Mouse (Mus musculus) limb, embryonic 11.5 days (tissue): Measurements from ENCODE around the gene Ptgis. TPM values are rescaled to one million over a fixed set of nuclear protein-coding genes. Genes with fewer than 3 reads are reported as not detected.

Experiments
- ATAC-seq: fragments of 200-750 bp; cut with Nextera tagmentation; 2 replicates; pipeline ENCODE4 v1.8.0; 2017; ENCODE audit warnings: low read depth; ENCODE audit not compliant: insufficient number of reproducible peaks, low FRiP score, low TSS enrichment
- DNase-seq: peaks from one replicate; pipeline ENCODE4 v3.0.0-alpha.2; 2015; ENCODE audit warnings: low spot score
- H3K27ac ChIP-seq: fragments of 300-500 bp; sonication (generic); replicated peaks from 2 replicates; pipeline ENCODE4 v1.5.1; 2014; ENCODE audit warnings: low read depth, mild to moderate bottlenecking, low read length
- H3K27me3 ChIP-seq: fragments of 300-500 bp; sonication (generic); 2 replicates; pipeline ENCODE4 v1.6.1; 2014; ENCODE audit warnings: mild to moderate bottlenecking, low read length, mixed read lengths; ENCODE audit not compliant: control insufficient read depth, insufficient read depth
- H3K36me3 ChIP-seq: fragments of 300-500 bp; sonication (generic); 2 replicates; pipeline ENCODE4 v1.6.1; 2014; ENCODE audit warnings: mild to moderate bottlenecking, low read length, moderate library complexity, mixed read lengths; ENCODE audit not compliant: control insufficient read depth, insufficient read depth
- H3K4me1 ChIP-seq: fragments of 300-500 bp; sonication (generic); 2 replicates; pipeline ENCODE4 v1.6.1; 2014; ENCODE audit warnings: low read length, mixed read lengths; ENCODE audit not compliant: control insufficient read depth, insufficient read depth
- H3K4me2 ChIP-seq: fragments of 300-500 bp; sonication (generic); 2 replicates; pipeline ENCODE4 v1.6.1; 2014; ENCODE audit warnings: low read depth, mild to moderate bottlenecking, moderate library complexity; ENCODE audit not compliant: severe bottlenecking
- H3K4me3 ChIP-seq: fragments of 300-500 bp; sonication (generic); 2 replicates; pipeline ENCODE4 v1.5.1; 2014; ENCODE audit warnings: low read depth, low read length
- H3K9ac ChIP-seq: fragments of 300-500 bp; sonication (generic); 2 replicates; pipeline ENCODE4 v1.6.1; 2014; ENCODE audit warnings: mild to moderate bottlenecking, low read length
- H3K9me3 ChIP-seq: fragments of 300-500 bp; sonication (generic); 2 replicates; pipeline ENCODE4 v1.6.1; 2016; ENCODE audit warnings: low read length; ENCODE audit not compliant: control insufficient read depth
- WGBS: fragments of 180-500 bp; shearing (Covaris S2); extraction: QIAGEN DNeasy Blood & Tissue Kit; methylation state at CpG from one replicate; pipeline ENCODE4 v1.1.7; 2014; 5-methylcytosine and 5-hydroxymethylcytosine counted together
- polyA plus RNA-seq: library from polyadenylated mRNA; unstranded; fragments of >200 nt; fragmentation: Nextera tagmentation; extraction: Ambion mirVana; gene quantifications from 2 replicates; pipeline ENCODE4 v1.2.1, GENCODE M21; 2014

The Ptgis gene
- polyA plus RNA-seq, 1 experiment from 2014 or later, result 19.6 TPM

- no peak for DNase-seq
- 92% methylated on average over 4 of the region's 4 CpGs for WGBS
Measured at GRCm38 (mm10) chr2:167159721-167160120, 80.7 kb downstream of the Ptgis start.

GRCm38 (mm10) chr2:167158780-167159179 is 81.6 kb downstream of the Ptgis start:
- no peak for DNase-seq
- Histone ChIP-seq H3K9ac (no peak overlapping the region), H3K4me3 (no peak overlapping the region), H3K4me2 (no peak overlapping the region), H3K27ac (no peak overlapping the region), H3K9me3 (no peaks in the 10 kb centered on the region), H3K36me3 (no peaks in the 10 kb centered on the region), H3K4me1 (no peaks in the 10 kb centered on the region), H3K27me3 (no peaks in the 10 kb centered on the region)
- no peak for ATAC-seq
- 86% methylated on average over 5 of the region's 5 CpGs for WGBS

More at GRCm38 (mm10) chr2:167159721-167160120, 80.7 kb downstream of the Ptgis start:
- Histone ChIP-seq H3K4me3 (no peak overlapping the region), H3K36me3 (no peaks in the 10 kb centered on the region), H3K27me3 (no peaks in the 10 kb centered on the region), H3K4me1 (no peaks in the 10 kb centered on the region), H3K4me2 (no peak overlapping the region), H3K27ac (no peak overlapping the region), H3K9me3 (no peaks in the 10 kb centered on the region), H3K9ac (no peak overlapping the region)
- no peak for ATAC-seq

DNA sequence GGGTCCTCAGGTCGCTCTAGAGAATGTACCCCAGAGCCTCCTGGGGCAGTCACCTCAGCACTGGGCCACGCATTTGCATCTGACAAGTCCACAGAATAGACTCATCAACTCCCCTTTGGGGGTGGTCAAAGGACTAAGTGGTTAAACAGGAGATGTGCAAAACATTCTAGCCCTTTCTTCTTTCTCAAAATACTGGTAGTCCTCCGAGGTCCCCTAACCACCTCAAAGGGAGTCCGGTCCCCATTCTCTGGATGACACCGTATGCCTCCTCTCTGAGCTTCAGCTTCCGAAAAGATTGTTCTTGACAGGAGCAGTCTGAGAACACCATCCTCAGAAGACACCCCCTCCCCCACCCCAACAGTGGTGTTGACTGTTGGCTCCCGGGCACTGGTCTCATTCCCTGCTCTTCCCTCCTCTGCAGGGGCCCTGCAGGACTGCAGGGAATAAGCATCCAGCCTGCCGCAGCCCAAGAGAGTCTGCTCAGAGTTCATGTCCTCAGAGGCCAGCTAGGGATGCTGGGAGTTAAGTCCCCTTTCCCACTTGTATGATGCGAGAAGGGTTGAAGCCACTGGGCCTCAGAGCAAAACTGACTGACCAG is 84.2 kb downstream of the Ptgis start:
- no peak for DNase-seq
- WGBS, result 43% methylated on average over 9 of the region's 9 CpGs

DNA sequence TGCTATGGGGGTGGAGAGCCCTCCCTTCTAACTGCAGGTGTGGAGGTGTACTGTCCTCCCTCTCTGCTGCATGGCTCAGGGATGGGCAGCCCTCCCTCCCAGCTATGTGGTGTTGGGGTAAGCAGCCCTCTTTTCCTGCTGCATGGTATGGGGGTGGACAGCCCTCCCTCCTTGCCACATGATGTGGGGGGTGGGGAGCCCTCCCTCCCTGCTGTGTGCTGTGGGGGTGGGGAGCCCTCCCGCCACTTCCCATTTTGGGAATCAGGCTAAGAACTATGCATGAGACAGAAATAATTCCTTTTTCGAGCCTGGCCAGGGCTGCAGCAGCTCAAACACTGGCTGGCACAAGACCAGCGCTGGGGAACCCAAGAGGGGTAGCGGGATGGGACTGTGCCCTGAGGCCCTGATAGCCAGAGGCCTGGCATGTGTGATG is 84.8 kb downstream of the Ptgis start:
- Histone ChIP-seq H3K27ac (no peak overlapping the region), H3K4me3 (no peak overlapping the region), H3K36me3 (no peaks in the 10 kb centered on the region), H3K4me2 (no peak overlapping the region), H3K27me3 (no peaks in the 10 kb centered on the region), H3K9me3 (no peaks in the 10 kb centered on the region), H3K9ac (no peak overlapping the region), H3K4me1 (no peaks in the 10 kb centered on the region)
- WGBS, result 56% methylated on average over 4 of the region's 4 CpGs
- no peak for DNase-seq
- no peak for ATAC-seq

More for the DNA sequence above, 84.2 kb downstream of the Ptgis start:
- Histone ChIP-seq H3K4me2 (no peak overlapping the region), H3K27ac (no peak overlapping the region), H3K9ac (no peak overlapping the region), H3K9me3 (no peaks in the 10 kb centered on the region), H3K4me1 (no peaks in the 10 kb centered on the region), H3K4me3 (no peak overlapping the region), H3K36me3 (no peaks in the 10 kb centered on the region), H3K27me3 (no peaks in the 10 kb centered on the region)
- ATAC-seq, result no peak

GRCm38 (mm10) chr2:167150880-167151279 is 89.5 kb downstream of the Ptgis start:
- H3K4me3 ChIP-seq, result no peak overlapping the region
- H3K4me2 ChIP-seq, result no peak overlapping the region
- no peak overlapping the region for H3K27ac ChIP-seq
- whole genome bisulfite sequencing, result 94% methylated on average over 6 of the region's 6 CpGs
- H3K36me3 ChIP-seq, result no peaks in the 10 kb centered on the region
- no peak overlapping the region for H3K9ac ChIP-seq
- DNase-seq (no peak), ATAC-seq (no peak)
- H3K9me3 ChIP-seq, result no peaks in the 10 kb centered on the region
- H3K4me1 ChIP-seq, result no peaks in the 10 kb centered on the region
- H3K27me3 ChIP-seq, result no peaks in the 10 kb centered on the region

- Histone ChIP-seq H3K4me2 (no peak overlapping the region), H3K9ac (no peak overlapping the region), H3K4me1 (no peaks in the 10 kb centered on the region), H3K36me3 (no peaks in the 10 kb centered on the region), H3K27me3 (no peaks in the 10 kb centered on the region; the same call in 1 of the 2 replicates), H3K27ac (no peak overlapping the region), H3K9me3 (no peaks in the 10 kb centered on the region), H3K4me3 (no peak overlapping the region)
- 95% methylated on average over 7 of the region's 7 CpGs for WGBS
- no peak for DNase-seq
- no peak for ATAC-seq
Measured at GRCm38 (mm10) chr2:167150135-167150534, 90.3 kb downstream of the Ptgis start.

GRCm38 (mm10) chr2:167149035-167149434 is 91.4 kb downstream of the Ptgis start:
- Histone ChIP-seq H3K36me3 (no peaks in the 10 kb centered on the region), H3K4me3 (no peak overlapping the region), H3K4me1 (no peaks in the 10 kb centered on the region), H3K9me3 (no peaks in the 10 kb centered on the region), H3K9ac (no peak overlapping the region), H3K27ac (no peak overlapping the region), H3K27me3 (peaks cover 3% of the 10 kb centered on the region; the same call in 1 of the 2 replicates), H3K4me2 (no peak overlapping the region)
- no peak for DNase-seq
- 88% methylated on average over 6 of the region's 6 CpGs for WGBS
- no peak for ATAC-seq

DNA sequence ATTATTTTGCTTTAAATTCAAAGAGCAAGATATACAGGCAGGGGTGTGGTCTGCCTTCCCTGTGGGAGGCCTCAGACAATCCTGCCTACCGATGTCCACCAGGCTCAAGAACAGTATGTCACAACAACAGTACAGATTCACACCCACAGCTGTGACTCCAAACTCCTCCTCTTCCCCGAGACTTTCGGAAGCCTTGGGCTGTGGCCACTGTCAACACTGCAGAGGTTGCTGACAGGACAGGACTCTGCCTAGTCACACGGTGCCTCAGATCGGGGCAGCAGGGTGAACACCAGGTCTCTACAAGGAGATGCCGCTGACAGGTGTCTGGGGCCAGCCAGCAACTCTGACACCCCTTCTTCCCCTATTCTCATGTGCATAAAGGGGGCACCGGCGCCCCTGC is 92.7 kb downstream of the Ptgis start:
- ATAC-seq (0 out of 2 replicates have a peak, but pooled peaks have one; percentile 31), DNase-seq (no peak)
- Histone ChIP-seq H3K27me3 (peaks cover 6% of the 10 kb centered on the region; the same call in 1 of the 2 replicates), H3K4me3 (no peak overlapping the region), H3K4me1 (no peaks in the 10 kb centered on the region), H3K9me3 (no peaks in the 10 kb centered on the region), H3K36me3 (no peaks in the 10 kb centered on the region), H3K9ac (no peak overlapping the region), H3K4me2 (no peak overlapping the region), H3K27ac (no peak overlapping the region)
- 85% methylated on average over 8 of the region's 8 CpGs for WGBS

DNA sequence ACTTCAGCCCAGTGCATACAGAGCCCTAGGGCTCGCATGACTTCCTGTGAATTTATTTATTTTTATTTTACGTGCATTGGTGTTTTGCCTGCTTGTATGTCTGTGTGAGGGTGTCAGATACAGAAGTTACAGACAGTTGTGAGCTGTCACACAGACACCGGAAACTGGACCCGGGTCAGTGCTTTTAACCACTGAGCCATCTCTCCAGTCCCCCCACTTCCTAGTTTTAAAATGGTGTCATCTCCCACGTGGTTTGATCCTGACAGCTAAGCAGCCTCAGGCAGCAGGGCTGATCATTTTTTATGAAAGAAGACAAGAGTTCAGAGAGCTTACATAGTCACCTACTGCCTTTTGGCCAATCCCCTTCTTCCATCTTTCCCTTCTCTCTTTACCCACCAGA is 94.5 kb downstream of the Ptgis start:
- Histone ChIP-seq H3K4me2 (no peak overlapping the region), H3K27me3 (peaks cover 6% of the 10 kb centered on the region; the same call in 1 of the 2 replicates), H3K27ac (no peak overlapping the region), H3K4me1 (no peaks in the 10 kb centered on the region), H3K4me3 (no peak overlapping the region), H3K9me3 (no peaks in the 10 kb centered on the region), H3K9ac (no peak overlapping the region), H3K36me3 (no peaks in the 10 kb centered on the region)
- ATAC-seq (no peak), DNase-seq (no peak)
- 80% methylated on average over 5 of the region's 5 CpGs for WGBS
